Mouse (Mus musculus) forebrain, embryonic 16.5 days (tissue): Measurements from ENCODE around the gene Tmem95. TPM values are rescaled to one million over a fixed set of nuclear protein-coding genes. Genes with fewer than 3 reads are reported as not detected.

ENCODE experiments used
- ATAC-seq: fragments of 200-750 bp; cut with Nextera tagmentation; 2 replicates; pipeline ENCODE4 v1.8.0; 2017; ENCODE audit warnings: mild to moderate bottlenecking, moderate library complexity
- H3K27ac ChIP-seq: fragments of 300-500 bp; sonication (generic); 2 replicates; pipeline ENCODE4 v1.5.1; 2014; ENCODE audit warnings: low read length, control low read depth
- H3K27me3 ChIP-seq: fragments of 300-500 bp; sonication (generic); replicated peaks from 2 replicates; pipeline ENCODE4 v1.6.1; 2014; ENCODE audit warnings: low read length; ENCODE audit not compliant: control insufficient read depth, insufficient read depth
- H3K36me3 ChIP-seq: fragments of 300-500 bp; sonication (generic); 2 replicates; pipeline ENCODE4 v1.6.1; 2014; ENCODE audit not compliant: control insufficient read depth, insufficient read depth
- H3K4me1 ChIP-seq: fragments of 300-500 bp; sonication (generic); replicated peaks from 2 replicates; pipeline ENCODE4 v1.6.1; 2014; ENCODE audit warnings: low read length; ENCODE audit not compliant: control insufficient read depth, insufficient read depth
- H3K4me2 ChIP-seq: fragments of 300-500 bp; sonication (generic); 2 replicates; pipeline ENCODE4 v1.6.1; 2014; ENCODE audit warnings: mild to moderate bottlenecking, low read length, control low read depth
- H3K4me3 ChIP-seq: fragments of 300-500 bp; sonication (generic); replicated peaks from 2 replicates; pipeline ENCODE4 v1.5.1; 2014; ENCODE audit warnings: mild to moderate bottlenecking, low read length, control low read depth
- H3K9ac ChIP-seq: fragments of 300-500 bp; sonication (generic); replicated peaks from 2 replicates; pipeline ENCODE4 v1.6.1; 2014; ENCODE audit warnings: low read depth, low read length, control low read depth
- H3K9me3 ChIP-seq: fragments of 300-500 bp; sonication (generic); 2 replicates; pipeline ENCODE4 v1.6.1; 2016; ENCODE audit warnings: low read length; ENCODE audit not compliant: control insufficient read depth
- WGBS: fragments of 180-500 bp; shearing (Covaris S2); extraction: QIAGEN DNeasy Blood & Tissue Kit; methylation state at CpG from one replicate; pipeline ENCODE4 v1.1.7; 2014; 5-methylcytosine and 5-hydroxymethylcytosine counted together
- polyA plus RNA-seq: library from polyadenylated mRNA; unstranded; fragments of >200 nt; fragmentation: Nextera tagmentation; extraction: Ambion mirVana; gene quantifications from 2 replicates; pipeline ENCODE4 v1.2.1, GENCODE M21; 2015

The Tmem95 gene
- polyA plus RNA-seq, 1 experiment from 2014 or later = not detected

DNA sequence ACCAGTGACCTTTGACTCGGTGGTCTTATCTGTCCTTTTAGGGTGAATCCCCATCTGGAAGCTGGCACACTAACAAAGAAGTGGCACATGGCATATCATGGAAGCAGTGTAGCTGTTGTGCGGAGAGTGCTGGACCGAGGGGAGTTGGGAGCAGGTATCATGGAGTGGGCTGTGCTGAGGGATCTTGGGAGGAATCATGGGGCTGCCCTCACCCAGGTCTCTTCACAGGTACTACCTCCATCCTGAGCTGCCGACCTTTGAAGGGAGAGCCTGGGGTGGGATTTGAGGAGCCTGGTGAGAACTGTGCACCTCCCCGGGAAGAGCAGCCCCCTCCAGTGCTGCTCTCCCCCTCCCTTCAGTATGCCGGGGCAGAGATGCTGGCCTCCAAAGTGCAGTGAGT lies 33.9 kb upstream of the Tmem95 start:
- no peak overlapping the region for H3K4me2 ChIP-seq
- H3K36me3 ChIP-seq = peaks cover 61% of the 10 kb centered on the region
- 93% methylated on average over 6 of the region's 6 CpGs for WGBS
- H3K27ac ChIP-seq = no peak overlapping the region
- ATAC-seq = no peak
- no peak overlapping the region for H3K4me3 ChIP-seq
- H3K9me3 ChIP-seq = no peaks in the 10 kb centered on the region
- no peak overlapping the region for H3K9ac ChIP-seq
- H3K27me3 ChIP-seq = no peaks in the 10 kb centered on the region
- peaks cover 21% of the 10 kb centered on the region for H3K4me1 ChIP-seq

DNA sequence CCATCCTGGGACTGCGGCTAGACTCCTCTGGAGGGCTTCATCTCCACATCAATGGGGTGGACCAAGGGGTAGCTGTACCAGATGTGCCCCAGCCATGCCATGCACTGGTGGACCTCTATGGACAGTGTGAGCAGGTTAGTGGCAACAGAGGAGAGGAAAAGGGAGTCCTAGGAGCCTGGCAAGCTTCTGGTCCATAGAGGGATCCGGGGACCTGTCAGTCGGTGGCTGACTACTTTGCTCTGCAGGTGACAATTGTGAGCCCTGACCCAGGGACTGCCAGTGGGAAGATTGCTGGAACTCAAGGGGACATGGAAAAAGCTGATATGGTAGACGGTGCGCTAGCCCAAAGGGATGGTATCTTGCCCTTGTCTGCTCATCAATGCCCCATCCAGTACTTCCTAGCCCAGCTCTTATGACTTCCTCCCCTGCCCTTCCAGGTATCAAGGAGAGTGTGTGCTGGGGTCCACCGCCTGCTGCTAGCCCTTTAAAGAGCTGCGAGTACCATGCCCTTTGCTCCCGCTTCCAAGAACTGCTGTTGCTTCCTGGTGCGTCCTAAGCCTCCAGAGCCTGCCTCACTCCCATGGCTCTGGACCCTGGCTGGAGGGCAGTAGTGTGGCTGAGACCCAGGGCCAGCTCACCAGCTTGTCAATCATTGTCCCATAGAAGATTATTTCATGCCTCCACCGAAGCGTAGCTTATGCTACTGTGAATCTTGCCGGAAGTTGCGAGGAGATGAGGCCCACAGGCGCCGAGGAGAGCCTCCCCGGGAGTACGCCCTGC lies 33.2 kb upstream of the Tmem95 start:
- no peak overlapping the region for H3K27ac ChIP-seq
- peaks cover 63% of the 10 kb centered on the region for H3K36me3 ChIP-seq
- no peaks in the 10 kb centered on the region for H3K9me3 ChIP-seq
- H3K27me3 ChIP-seq = no peaks in the 10 kb centered on the region
- no peak overlapping the region for H3K9ac ChIP-seq
- peaks cover 21% of the 10 kb centered on the region for H3K4me1 ChIP-seq
- no peak overlapping the region for H3K4me2 ChIP-seq
- H3K4me3 ChIP-seq = no peak overlapping the region
- no peak for ATAC-seq
- WGBS = 95% methylated on average over 17 of the region's 17 CpGs

- no peaks in the 10 kb centered on the region for H3K9me3 ChIP-seq
- peaks cover 62% of the 10 kb centered on the region for H3K36me3 ChIP-seq
- no peak overlapping the region for H3K9ac ChIP-seq
- ATAC-seq = no peak
- H3K4me2 ChIP-seq = no peak overlapping the region
- no peak overlapping the region for H3K27ac ChIP-seq
- WGBS = 92% methylated on average over 8 of the region's 8 CpGs
- H3K4me3 ChIP-seq = no peak overlapping the region
- H3K4me1 ChIP-seq = peaks cover 16% of the 10 kb centered on the region
- H3K27me3 ChIP-seq = no peaks in the 10 kb centered on the region
Observed at GRCm38 (mm10) chr11:69910177-69910576, 32.4 kb upstream of the Tmem95 start.

- peaks cover 68% of the 10 kb centered on the region for H3K36me3 ChIP-seq
- H3K9me3 ChIP-seq = no peaks in the 10 kb centered on the region
- WGBS = 93% methylated on average over 5 of the region's 5 CpGs
- H3K4me3 ChIP-seq = no peak overlapping the region
- ATAC-seq = no peak
- H3K27me3 ChIP-seq = no peaks in the 10 kb centered on the region
- no peak overlapping the region for H3K4me2 ChIP-seq
- no peak overlapping the region for H3K27ac ChIP-seq
- H3K9ac ChIP-seq = no peak overlapping the region
- H3K4me1 ChIP-seq = peaks cover 7% of the 10 kb centered on the region
Observed at GRCm38 (mm10) chr11:69909174-69909573, 31.4 kb upstream of the Tmem95 start.

DNA sequence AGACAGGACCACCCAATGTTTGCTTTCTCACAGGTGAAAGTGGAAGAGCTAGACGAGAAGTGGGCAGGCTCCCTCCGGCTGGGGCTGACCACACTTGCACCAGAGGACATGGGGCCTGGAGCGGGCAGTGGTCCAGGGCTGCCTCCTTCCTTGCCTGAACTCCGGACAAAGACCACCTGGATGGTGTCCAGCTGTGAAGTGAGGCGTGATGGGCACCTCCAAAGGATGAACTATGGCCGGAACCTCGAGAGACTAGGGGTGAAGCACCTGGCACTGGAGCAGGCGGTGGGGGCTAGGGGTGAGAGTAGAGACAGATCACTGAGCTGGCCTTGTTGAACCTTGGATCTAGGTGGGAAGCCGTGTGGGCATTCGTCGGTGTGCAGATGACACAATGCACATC lies 30.8 kb upstream of the Tmem95 start:
- peaks cover 73% of the 10 kb centered on the region for H3K36me3 ChIP-seq

DNA sequence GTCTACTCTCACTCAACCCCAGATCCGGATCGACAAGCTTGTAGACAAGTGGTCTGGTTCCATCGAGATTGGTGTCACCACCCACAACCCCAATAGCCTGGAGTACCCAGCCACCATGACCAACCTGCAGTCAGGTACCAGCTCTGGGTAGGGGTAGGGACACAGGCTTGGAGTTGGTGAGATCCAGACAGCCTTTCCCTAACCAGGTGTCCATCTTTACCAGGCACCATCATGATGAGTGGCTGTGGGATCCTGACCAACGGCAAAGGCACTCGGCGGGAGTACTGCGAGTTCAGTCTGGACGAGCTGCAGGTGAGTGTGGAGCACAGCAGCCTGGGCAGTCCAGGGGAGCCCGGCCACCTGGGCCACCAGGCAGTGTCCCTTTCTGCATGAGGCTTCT lies 26.5 kb upstream of the Tmem95 start:
- WGBS = 95% methylated on average over 9 of the region's 9 CpGs
- Histone ChIP-seq H3K27me3 (no peaks in the 10 kb centered on the region), H3K9me3 (no peaks in the 10 kb centered on the region), H3K4me2 (no peak overlapping the region), H3K4me3 (no peak overlapping the region), H3K27ac (no peak overlapping the region), H3K9ac (no peak overlapping the region), H3K36me3 (peaks cover 42% of the 10 kb centered on the region), H3K4me1 (peaks cover 18% of the 10 kb centered on the region)
- no peak for ATAC-seq

More for the DNA sequence above, 30.8 kb upstream of the Tmem95 start:
- Histone ChIP-seq H3K4me1 (peaks cover 7% of the 10 kb centered on the region), H3K4me3 (no peak overlapping the region), H3K27me3 (no peaks in the 10 kb centered on the region), H3K9me3 (no peaks in the 10 kb centered on the region), H3K4me2 (no peak overlapping the region), H3K9ac (no peak overlapping the region), H3K27ac (no peak overlapping the region)
- WGBS = 90% methylated on average over 11 of the region's 11 CpGs
- no peak for ATAC-seq

DNA sequence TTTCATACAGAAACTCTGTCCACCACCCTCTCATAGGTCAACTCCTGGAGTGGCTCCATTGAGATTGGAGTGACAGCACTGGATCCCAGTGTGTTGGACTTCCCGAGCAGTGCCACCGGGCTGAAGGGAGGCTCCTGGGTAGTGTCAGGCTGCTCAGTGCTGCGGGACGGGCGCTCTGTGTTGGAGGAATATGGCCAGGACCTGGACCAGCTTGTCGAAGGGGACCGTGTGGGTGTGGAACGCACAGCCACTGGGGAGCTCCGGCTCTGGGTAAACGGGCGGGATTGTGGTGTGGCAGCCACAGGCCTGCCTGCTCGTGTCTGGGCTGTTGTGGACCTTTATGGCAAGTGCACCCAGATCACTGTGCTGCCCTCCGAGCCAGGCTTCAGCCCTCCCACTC lies 25.2 kb upstream of the Tmem95 start:
- no peak for ATAC-seq
- no peak overlapping the region for H3K9ac ChIP-seq
- H3K27me3 ChIP-seq = no peaks in the 10 kb centered on the region
- 89% methylated on average over 13 of the region's 13 CpGs for WGBS
- peaks cover 31% of the 10 kb centered on the region for H3K4me1 ChIP-seq
- no peak overlapping the region for H3K27ac ChIP-seq
- H3K4me2 ChIP-seq = no peak overlapping the region; the same call in 1 of the 2 replicates
- no peak overlapping the region; the same call in 1 of the 2 replicates for H3K4me3 ChIP-seq
- no peaks in the 10 kb centered on the region for H3K9me3 ChIP-seq
- peaks cover 32% of the 10 kb centered on the region for H3K36me3 ChIP-seq

DNA sequence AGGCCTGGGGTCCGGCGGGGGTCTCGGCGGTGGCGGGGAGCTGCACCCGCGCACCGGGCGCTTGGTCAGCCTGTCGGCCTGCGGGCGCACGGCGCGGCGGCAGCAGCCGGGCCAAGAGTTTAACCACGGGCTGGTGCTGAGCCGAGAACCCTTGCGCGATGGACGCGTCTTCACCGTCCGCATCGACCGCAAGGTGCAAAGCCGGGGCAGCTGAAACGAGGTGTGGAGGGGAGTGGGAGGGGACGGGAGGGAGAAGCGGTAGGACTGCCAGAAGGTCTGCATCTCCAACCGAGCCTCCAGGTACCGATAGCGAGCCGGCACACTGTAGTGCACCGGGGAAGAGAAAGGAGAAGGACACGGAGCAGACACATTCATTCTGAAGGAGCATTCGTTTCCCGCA lies 24.2 kb upstream of the Tmem95 start:
- H3K27me3 ChIP-seq = no peaks in the 10 kb centered on the region
- peak overlapping the region; percentile 92 for H3K9ac ChIP-seq
- H3K36me3 ChIP-seq = peaks cover 24% of the 10 kb centered on the region
- peak overlapping the region; percentile 92 for H3K4me2 ChIP-seq
- H3K4me1 ChIP-seq = peaks cover 31% of the 10 kb centered on the region
- H3K9me3 ChIP-seq = no peaks in the 10 kb centered on the region
- no peak for ATAC-seq
- peak overlapping the region; percentile 78 for H3K4me3 ChIP-seq
- H3K27ac ChIP-seq = peak overlapping the region; percentile 98
- under 1% methylated on average over 36 of the region's 39 CpGs for WGBS

DNA sequence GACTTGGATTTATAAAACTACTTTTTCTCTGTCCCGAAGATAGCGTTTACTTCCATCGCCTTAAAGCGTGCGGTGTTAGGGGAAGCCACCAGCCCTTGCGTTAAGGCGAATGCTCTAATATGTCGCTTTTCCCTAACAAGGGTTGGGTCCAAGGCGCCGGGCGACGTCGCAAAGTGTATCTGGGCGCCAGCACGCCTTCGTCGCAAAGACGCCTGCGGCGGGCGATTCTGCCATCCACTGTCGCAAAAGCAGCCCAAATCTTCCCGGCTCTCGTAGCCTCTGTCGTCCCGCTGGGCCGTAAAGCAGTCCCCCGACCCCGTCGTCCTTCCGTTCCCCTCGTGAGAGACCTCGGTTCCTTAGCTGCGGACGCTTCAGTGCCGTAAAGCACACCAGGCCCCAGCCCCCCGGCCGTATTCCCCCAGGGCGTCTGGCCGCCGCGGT lies 23.6 kb upstream of the Tmem95 start:
- Histone ChIP-seq H3K36me3 (peaks cover 18% of the 10 kb centered on the region), H3K4me2 (peak overlapping the region; percentile 92), H3K27ac (peak overlapping the region; percentile 98), H3K9ac (peak overlapping the region; percentile 92), H3K4me1 (peaks cover 31% of the 10 kb centered on the region), H3K27me3 (no peaks in the 10 kb centered on the region), H3K4me3 (peak overlapping the region; percentile 78), H3K9me3 (no peaks in the 10 kb centered on the region)
- peak; percentile 74 for ATAC-seq
- under 1% methylated on average over 40 of the region's 42 CpGs for WGBS
